Mouse (Mus musculus) intestine, postnatal 0 days (tissue): ENCODE results near the gene Ap1b1. TPM values are rescaled to one million over a fixed set of nuclear protein-coding genes. Genes with fewer than 3 reads are reported as not detected.

Source experiments
- ATAC-seq: fragments of 200-750 bp; cut with Nextera tagmentation; 2 replicates; pipeline ENCODE4 v1.8.0; 2017; ENCODE audit warnings: mild to moderate bottlenecking, moderate TSS enrichment, moderate library complexity
- H3K27ac ChIP-seq: fragments of 300-500 bp; sonication (generic); 2 replicates; pipeline ENCODE4 v1.5.1; 2014; ENCODE audit warnings: mild to moderate bottlenecking, low read depth, low read length, moderate library complexity
- H3K27me3 ChIP-seq: fragments of 300-500 bp; sonication (generic); replicated peaks from 2 replicates; pipeline ENCODE4 v1.6.1; 2014; ENCODE audit warnings: low read length, mixed read lengths; ENCODE audit not compliant: control insufficient read depth, insufficient read depth
- H3K36me3 ChIP-seq: fragments of 300-500 bp; sonication (generic); 2 replicates; pipeline ENCODE4 v1.6.1; 2014; ENCODE audit warnings: mild to moderate bottlenecking, moderate library complexity; ENCODE audit not compliant: control insufficient read depth, insufficient read depth
- H3K4me1 ChIP-seq: fragments of 300-500 bp; sonication (generic); replicated peaks from 2 replicates; pipeline ENCODE4 v1.6.1; 2014; ENCODE audit warnings: antibody characterized with exemption, low read length, mixed read lengths; ENCODE audit not compliant: control insufficient read depth, insufficient read depth
- H3K4me2 ChIP-seq: fragments of 300-500 bp; sonication (generic); replicated peaks from 2 replicates; pipeline ENCODE4 v1.6.1; 2014; ENCODE audit warnings: low read depth, mild to moderate bottlenecking, moderate library complexity
- H3K4me3 ChIP-seq: fragments of 300-500 bp; sonication (generic); 2 replicates; pipeline ENCODE4 v1.5.1; 2014; ENCODE audit warnings: low read depth, low read length
- H3K9ac ChIP-seq: fragments of 300-500 bp; sonication (generic); 2 replicates; pipeline ENCODE4 v1.6.1; 2014; ENCODE audit warnings: mild to moderate bottlenecking, low read depth, low read length
- H3K9me3 ChIP-seq: fragments of 300-500 bp; sonication (generic); 2 replicates; pipeline ENCODE4 v1.6.1; 2016; ENCODE audit warnings: mixed run types; ENCODE audit not compliant: control insufficient read depth
- CTCF ChIP-seq: sonication (generic); IDR thresholded peaks from 2 replicates; pipeline ENCODE4 v1.5.1; 2016; ENCODE audit warnings: low read depth, mild to moderate bottlenecking, control low read depth, antibody characterized with exemption, moderate library complexity
- WGBS: fragments of 180-500 bp; shearing (Covaris S2); extraction: QIAGEN DNeasy Blood & Tissue Kit; methylation state at CpG from one replicate; pipeline ENCODE4 v1.1.7; 2014; 5-methylcytosine and 5-hydroxymethylcytosine counted together
- polyA plus RNA-seq: library from polyadenylated mRNA; unstranded; fragments of >200 nt; fragmentation: Nextera tagmentation; extraction: Ambion mirVana; gene quantifications from 2 replicates; pipeline ENCODE4 v1.2.1, GENCODE M21; 2015

Gene Ap1b1
- polyA plus RNA-seq, 1 experiment from 2014 or later, result 60.4 TPM

- Histone ChIP-seq H3K27me3 (no peaks in the 10 kb centered on the region), H3K27ac (no peak overlapping the region), H3K4me2 (no peak overlapping the region), H3K36me3 (peaks cover 20% of the 10 kb centered on the region), H3K9ac (no peak overlapping the region), H3K4me3 (no peak overlapping the region), H3K9me3 (no peaks in the 10 kb centered on the region), H3K4me1 (no peaks in the 10 kb centered on the region)
- no peak for TF ChIP-seq CTCF
- ATAC-seq, result no peak
- 44% methylated on average over 12 of the region's 12 CpGs for WGBS
Observed at GRCm38 (mm10) chr11:5046321-5046926, 59.8 kb downstream of the Ap1b1 start.

GRCm38 (mm10) chr11:5051629-5052028 is 65.0 kb downstream of the Ap1b1 start:
- ATAC-seq, result no peak
- 0 out of 2 replicates have a peak, but pooled peaks cover 2% of the 10 kb centered on the region for H3K4me1 ChIP-seq
- 0 out of 2 replicates have a peak, but pooled peaks cover under 1% of the 10 kb centered on the region for H3K27me3 ChIP-seq
- H3K9me3 ChIP-seq, result no peaks in the 10 kb centered on the region
- WGBS, result 87% methylated on average over 10 of the region's 10 CpGs
- no peak overlapping the region for H3K27ac ChIP-seq
- no peak overlapping the region for H3K4me3 ChIP-seq
- no peak for TF ChIP-seq CTCF
- no peak overlapping the region for H3K9ac ChIP-seq
- H3K36me3 ChIP-seq, result no peaks in the 10 kb centered on the region
- no peak overlapping the region for H3K4me2 ChIP-seq

- no peak overlapping the region for H3K9ac ChIP-seq
- TF ChIP-seq CTCF, result no peak
- H3K36me3 ChIP-seq, result no peaks in the 10 kb centered on the region
- 68% methylated on average over 10 of the region's 10 CpGs for WGBS
- no peaks in the 10 kb centered on the region for H3K9me3 ChIP-seq
- H3K27me3 ChIP-seq, result peaks cover 7% of the 10 kb centered on the region; the same call in 1 of the 2 replicates
- no peak for ATAC-seq
- no peak overlapping the region for H3K27ac ChIP-seq
- H3K4me1 ChIP-seq, result 0 out of 2 replicates have a peak, but pooled peaks cover 2% of the 10 kb centered on the region
- no peak overlapping the region for H3K4me2 ChIP-seq
- H3K4me3 ChIP-seq, result no peak overlapping the region
Observed at GRCm38 (mm10) chr11:5052200-5052854, 65.7 kb downstream of the Ap1b1 start.

DNA sequence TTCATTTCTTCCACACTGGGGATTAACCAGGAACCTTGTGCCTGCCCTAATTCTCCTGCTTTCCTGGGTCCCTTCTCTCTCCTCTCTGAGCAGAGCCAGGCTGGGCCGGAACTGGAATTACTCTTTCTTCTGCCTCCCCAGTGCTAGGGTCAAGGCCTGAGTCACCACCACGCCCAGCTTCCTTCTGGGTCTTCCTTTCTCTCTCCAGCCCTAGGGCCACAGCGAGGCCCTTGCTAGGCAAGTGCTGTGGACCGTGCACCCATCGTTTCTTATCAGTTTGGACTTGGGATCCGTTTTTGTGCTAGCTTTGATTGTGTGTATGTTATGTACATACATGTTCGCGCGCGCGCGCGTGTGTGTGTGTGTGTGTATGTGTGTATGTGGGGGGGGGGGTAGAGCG is 67.5 kb downstream of the Ap1b1 start:
- Histone ChIP-seq H3K4me3 (no peak overlapping the region), H3K27me3 (peaks cover 23% of the 10 kb centered on the region), H3K9me3 (no peaks in the 10 kb centered on the region), H3K27ac (no peak overlapping the region), H3K4me1 (0 out of 2 replicates have a peak, but pooled peaks cover 2% of the 10 kb centered on the region), H3K9ac (no peak overlapping the region), H3K36me3 (no peaks in the 10 kb centered on the region), H3K4me2 (no peak overlapping the region)
- no peak for TF ChIP-seq CTCF
- WGBS, result 70% methylated on average over 14 of the region's 14 CpGs
- ATAC-seq, result peak; percentile 58

- Histone ChIP-seq H3K4me2 (no peak overlapping the region), H3K4me1 (0 out of 2 replicates have a peak, but pooled peaks cover 2% of the 10 kb centered on the region), H3K27ac (no peak overlapping the region), H3K36me3 (no peaks in the 10 kb centered on the region), H3K4me3 (no peak overlapping the region), H3K9me3 (no peaks in the 10 kb centered on the region), H3K27me3 (peaks cover 29% of the 10 kb centered on the region), H3K9ac (no peak overlapping the region)
- WGBS, result 71% methylated on average over 6 of the region's 6 CpGs
- no peak for TF ChIP-seq CTCF
- no peak for ATAC-seq
Observed at GRCm38 (mm10) chr11:5054874-5055273, 68.2 kb downstream of the Ap1b1 start.

DNA sequence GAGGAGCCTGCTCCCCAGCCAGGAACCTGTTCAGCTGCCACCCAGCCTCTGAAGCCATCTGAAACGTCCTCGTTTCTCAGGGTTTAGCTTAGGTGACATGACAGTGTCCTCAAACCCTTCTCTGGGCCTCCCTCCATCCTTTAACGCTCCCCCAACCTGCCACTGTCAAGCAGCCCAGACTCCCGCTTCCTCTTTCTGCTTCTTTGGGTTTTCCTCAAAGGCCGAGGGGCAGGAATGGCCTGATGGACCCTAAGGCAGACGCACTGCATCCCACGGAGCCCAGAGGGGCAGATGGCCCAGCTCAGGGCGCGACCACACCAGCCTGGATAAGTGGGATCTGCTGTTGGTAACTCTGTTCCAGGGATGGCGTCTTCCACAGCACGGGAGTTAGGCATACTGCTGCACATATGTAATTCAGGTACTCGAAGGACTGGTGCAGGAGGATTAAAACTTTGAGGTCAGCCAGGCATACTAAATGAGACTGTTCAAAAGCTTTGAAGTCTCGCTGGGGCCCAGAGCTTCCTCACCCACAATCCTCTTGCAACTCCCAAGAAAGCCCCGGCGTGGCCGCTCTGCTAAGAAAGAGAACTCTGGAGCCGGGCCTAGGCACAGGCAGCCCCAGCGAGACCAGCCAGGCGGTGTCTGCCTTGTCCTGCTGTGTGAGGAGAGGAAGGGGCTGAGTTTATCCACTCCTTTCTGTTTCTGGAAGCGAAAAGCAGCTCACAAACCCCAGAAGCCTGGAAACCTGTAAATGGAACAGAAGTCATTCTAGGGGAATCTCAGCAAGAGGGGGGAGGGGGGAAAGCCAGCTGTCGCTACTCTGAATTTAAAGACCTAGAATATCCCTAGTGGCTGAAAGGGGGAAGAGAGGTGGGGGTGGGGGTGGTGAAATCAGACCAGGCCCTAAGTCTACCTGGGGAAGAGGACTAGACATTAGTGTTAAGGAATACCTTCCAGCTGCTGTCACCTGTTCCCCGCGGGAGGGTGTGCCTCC is 69.6 kb downstream of the Ap1b1 start:
- ATAC-seq, result no peak
- Histone ChIP-seq H3K36me3 (peaks cover 4% of the 10 kb centered on the region; the same call in 1 of the 2 replicates), H3K27ac (no peak overlapping the region), H3K4me2 (no peak overlapping the region), H3K4me3 (no peak overlapping the region), H3K9me3 (no peaks in the 10 kb centered on the region), H3K9ac (no peak overlapping the region), H3K4me1 (0 out of 2 replicates have a peak, but pooled peaks cover 2% of the 10 kb centered on the region), H3K27me3 (peaks cover 38% of the 10 kb centered on the region)
- TF ChIP-seq CTCF, result no peak
- 71% methylated on average over 23 of the region's 23 CpGs for WGBS
